Mouse (Mus musculus) kidney, adult 11 months (tissue): ENCODE data around the gene Jarid2.
A peak's percentile ranks its signal among the peaks of the same experiment; 100 is the strongest.

ENCODE experiments used
- DNase-seq: peaks from one replicate; pipeline ENCODE4 v3.0.0; 2022

The Jarid2 gene

DNA sequence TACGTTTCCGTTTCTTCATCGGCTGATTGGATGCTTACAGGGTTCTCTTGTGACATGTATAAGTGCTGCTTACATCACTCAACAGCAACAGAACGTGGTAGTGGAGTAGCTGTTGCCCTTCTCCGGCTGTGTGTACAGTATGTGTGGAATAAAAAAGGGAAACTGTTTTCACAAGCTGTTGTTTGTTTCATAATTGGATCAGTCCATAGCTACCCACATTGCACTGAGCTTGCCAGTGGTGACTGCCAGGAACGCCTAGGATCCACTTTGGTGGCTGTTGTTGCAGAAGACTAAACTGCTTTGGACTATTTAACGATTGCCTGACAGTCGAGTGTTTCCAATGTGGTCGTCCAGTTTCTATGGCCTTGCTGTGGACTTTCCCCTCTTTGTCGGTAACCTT, 191.8 kb downstream of the Jarid2 start:
- DNase-seq = no peak

DNA sequence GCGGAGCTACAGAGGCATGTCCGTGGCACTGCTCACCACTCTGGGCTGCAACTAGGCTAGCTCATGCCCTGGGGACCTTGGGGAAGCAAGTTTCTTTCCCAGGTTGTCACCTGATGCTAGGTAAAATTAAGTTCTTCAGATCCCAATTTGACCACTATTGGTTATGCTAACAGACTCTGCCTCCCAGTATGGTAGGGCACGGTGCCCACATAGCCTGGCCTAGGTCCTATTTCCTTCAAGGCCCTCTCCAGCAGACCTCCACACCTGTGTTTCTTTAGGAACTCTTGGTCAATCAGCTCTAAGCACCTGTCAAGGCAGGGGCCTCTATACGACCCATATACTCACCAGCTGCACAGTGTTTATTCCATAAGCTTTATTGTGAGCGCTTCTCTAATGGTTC, 192.4 kb downstream of the Jarid2 start:
- DNase-seq = no peak

DNA sequence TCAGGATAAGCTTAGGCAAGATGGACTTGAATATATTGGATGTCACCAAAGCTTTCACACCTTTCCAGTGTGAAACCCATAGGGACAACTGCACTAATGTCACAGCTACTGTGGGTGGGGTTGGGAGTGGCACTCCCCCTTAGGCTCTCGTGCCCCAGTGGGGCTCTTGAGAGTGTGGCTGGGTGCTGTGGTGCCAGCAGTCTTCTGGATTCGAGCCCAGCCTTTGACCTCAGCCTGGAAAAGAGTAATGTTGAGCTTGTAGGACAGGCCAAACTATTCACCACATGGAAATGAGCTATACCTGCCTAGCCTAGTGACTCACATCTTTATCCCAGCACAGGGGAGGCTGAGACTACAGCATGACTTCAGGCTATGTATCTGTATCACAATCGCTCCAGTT, 194.8 kb downstream of the Jarid2 start:
- peak; percentile 39 for DNase-seq

DNA sequence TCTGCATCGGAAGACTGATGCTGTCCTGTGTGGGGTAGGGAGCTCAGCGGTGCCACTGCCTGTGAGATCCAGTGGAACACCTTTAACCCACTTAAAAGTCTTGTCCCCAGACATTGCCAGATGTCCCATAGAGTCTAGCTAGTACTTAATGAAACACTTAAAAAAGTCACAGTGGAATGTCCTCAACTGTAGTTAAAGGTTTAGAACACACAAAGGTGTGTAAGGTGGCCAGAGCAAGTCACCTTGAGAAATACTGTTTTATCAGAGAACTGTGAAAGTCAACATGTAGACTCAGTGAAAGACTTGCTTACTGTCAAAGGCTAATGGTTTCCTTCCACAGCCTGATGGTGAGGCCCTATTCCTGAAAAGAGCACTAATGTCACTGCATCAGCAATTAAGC, 195.9 kb downstream of the Jarid2 start:
- no peak for DNase-seq

DNA sequence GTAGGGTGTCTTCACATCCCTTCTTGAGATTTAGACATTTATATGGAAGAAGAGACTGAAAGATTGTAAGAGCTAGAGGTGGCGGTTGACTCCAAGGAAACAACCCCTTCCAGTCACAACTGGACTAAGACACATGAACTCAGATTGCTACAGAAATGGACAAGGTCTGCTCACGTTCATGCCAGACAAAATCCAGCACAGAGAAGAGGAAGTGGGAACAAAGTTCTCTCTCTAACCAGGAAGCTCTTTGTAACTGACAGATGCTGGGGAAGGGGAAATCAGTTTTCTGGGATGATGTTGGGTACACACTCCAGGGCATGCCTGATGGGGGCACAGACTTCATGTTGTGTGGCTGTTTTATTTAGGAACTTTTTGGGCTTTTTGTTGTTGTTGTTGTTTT, 197.0 kb downstream of the Jarid2 start:
- no peak for DNase-seq

DNA sequence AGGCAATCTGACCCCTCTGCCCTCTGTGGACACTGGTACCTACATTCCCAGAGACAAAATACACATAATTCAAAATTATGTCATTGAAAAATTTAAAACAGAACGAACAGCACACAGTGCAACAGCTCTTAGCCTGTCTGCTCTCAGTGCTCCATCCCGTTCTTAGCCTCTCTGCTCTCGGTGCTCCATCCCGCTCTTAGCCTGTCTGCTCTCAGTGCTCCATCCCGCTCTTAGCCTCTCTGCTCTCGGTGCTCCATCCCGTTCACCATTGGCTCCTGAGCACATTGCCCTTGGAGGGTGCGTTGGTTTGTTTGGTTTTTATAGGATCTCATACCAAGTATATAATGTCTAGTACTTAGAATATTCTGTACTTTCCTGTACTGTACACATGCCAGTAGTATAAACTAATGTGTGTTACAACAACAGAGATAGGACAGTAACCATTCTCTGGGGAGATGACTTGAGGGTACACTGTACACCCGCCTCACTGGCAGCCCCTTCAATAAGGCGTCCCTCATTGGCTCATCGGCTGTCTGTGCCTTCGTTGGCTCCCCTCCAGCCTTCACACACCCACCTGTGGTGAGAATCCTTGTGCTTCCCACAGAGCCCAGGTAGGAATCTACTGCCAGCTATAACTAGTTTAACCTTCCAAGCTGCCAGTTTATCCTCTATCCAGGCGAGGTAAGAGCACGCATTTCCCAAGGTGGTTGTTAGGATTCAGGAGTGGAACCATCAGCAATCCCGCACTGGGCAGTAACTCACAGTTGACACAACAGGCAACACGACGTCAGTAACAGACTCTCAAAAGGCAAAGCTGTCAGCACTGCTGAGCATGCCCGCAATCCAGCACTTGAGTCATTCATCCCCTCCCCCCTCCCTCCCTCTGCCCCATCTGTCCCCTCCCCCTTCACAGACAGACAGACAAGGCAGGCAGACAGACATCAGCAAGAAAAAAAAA, 203.3 kb downstream of the Jarid2 start:
- no peak for DNase-seq

DNA sequence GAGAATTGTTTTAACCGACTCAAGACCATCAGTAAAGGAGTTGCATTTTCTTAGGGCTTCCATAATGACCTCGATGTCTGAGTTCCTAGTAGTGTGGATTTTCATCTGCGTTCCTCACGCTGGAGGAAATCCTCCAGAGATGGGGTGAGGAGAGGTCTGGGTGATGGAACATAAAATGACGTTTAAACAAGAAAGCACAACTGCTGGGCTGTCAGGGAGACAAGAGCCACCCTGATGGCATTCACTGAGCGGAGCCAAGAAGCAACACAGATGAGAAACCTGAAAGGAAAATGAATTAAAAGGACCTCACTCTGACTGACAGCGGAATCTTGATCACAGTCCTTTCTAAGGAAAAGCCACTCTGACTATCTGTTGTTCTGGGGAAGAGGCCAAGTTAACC, 204.3 kb downstream of the Jarid2 start:
- DNase-seq = no peak

DNA sequence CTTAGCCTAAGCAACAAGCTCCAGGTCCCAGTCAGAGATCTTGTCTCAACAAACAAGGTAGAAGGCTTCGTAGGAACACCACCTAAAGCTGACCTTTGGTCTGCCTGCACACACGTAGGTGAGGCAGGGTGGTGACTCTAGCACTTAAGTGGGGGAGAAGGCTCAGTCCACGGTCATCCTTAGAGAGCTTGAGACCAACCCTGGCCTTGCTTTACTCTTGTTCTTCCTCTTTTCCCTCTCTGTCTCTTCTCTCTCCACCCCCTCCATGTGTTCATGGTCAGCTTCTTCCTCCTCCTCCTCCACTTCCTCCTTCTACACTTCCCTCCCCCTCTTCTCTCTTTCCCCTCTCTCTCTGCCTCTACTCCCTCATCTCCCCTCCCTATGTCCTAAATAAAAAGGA, 208.4 kb downstream of the Jarid2 start:
- no peak for DNase-seq

DNA sequence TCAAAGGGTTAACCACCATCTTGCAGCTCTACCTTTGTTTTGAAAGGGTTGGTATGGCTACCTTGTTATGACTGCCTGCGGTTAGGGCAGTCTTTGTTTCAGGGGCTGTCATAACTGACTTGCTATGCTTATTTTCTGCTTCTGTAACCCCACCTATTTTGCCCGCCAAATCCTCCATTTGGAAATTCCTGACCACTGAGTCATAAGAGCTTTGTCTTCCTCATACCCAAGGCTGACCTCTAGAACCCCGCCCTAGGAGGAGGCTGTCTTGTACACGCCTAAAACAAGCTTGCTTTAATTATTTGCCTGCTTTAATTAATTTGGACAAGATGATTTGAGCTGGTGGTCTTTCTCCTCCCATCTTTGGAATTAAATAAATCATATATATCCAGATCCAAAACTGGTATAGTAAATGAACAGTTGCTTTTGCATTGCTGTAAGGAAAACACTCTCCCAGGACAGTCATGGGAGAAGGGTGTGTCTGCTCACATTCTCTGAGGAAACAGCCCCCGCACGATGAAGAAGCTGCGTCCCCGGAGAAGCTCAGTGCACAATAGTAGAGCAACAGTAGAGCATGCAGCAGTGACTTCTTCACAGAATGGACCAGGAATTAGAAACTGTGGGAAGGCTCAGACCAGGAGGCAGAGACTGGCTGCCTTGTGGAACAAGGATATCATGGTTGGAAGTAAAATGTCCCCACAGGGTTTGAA, 210.2 kb downstream of the Jarid2 start:
- DNase-seq = no peak

DNA sequence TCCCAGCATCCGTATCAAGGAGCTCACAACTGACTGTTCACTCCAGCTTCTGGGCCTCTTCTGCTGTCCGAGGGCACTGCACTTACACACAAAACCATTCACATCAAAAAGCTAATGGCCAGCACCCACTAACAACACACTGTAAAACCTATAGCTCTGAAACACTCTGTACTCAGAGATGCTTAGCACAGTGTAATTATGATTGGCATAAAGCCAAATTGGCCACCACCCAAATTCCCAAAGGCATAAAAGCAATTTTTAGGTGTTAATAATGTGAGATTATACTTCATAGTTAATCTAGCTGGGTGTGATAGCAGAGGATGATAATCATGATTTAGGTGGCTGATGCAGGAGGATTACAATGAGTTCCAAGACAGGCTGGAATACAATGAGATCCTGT, 214.3 kb downstream of the Jarid2 start:
- DNase-seq = no peak

DNA sequence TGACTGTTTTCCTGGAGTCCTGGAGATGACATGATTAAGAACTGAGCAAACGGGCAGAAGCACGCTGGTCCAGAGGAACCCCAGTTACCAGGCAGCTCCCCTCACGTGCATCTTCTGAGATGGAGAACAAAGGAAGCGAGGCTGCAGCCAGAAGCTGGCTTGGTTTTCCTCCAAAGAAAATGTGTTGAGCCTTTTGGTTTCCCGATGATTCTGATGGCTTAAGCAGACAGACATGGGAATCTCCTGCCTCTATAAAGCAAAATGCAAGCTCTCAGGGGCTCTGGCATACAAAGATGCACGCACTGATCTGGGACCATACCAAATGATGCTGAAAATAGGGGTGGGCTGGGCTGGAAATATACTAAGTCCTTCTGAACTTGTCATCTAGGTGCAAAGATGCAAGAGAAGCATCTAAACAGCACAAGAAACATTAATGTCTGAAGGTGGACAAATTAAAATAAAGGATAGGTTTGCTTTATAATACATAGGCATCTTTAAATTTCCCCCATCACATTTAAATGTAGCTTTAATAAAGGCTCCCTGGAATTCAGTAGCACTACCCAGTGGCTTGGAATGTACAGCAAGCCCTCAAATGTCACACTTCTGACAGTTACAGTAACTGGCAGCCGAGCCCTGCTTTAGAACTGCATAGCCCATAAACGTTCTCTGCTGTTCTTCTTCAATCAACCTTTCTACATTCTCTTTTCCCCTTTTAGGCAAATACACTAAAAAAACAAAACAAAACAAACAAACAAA, 217.8 kb downstream of the Jarid2 start:
- no peak for DNase-seq

DNA sequence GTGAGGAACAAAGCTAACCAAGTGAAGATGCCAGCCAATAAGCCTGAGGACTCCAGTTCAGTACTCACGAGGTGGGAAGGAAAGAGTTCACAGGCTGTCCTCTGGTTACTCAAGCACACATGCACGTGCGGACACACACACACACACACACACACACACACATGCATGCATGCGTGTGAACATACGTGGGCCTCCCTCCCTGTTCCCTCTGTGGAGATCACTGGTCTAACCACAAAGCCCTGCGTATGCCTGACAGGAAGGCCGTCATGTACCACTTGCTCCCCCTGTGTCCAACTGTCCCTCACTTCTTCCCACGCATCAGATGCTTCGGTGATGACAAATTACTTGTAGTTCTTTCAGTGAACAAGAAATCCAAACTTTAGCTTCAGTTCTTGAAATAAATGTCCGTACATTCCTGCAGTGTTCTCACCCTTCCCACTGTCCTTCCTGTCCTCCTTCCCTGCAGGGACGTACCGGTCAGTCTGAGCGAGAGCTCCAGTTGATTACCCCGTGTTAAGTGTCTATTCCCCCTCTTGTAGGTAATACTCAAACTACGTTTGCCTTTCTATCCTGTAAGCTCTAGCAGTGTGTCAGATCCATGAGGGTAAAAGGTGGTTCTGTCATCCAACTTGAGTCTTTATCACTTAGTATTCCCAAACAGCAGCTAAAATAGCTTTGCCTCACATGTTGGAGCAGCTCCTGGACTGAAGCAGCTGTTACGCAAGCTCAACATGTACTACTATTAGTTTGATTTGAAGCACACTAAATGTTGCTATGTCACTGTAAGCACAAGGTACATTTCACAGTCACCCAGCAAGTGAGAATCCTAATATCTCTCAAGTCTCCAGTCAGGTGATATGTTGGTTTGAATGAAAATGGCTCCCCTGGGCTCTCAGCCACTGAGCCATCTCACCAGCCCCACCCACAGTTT, 219.3 kb downstream of the Jarid2 start:
- no peak for DNase-seq

DNA sequence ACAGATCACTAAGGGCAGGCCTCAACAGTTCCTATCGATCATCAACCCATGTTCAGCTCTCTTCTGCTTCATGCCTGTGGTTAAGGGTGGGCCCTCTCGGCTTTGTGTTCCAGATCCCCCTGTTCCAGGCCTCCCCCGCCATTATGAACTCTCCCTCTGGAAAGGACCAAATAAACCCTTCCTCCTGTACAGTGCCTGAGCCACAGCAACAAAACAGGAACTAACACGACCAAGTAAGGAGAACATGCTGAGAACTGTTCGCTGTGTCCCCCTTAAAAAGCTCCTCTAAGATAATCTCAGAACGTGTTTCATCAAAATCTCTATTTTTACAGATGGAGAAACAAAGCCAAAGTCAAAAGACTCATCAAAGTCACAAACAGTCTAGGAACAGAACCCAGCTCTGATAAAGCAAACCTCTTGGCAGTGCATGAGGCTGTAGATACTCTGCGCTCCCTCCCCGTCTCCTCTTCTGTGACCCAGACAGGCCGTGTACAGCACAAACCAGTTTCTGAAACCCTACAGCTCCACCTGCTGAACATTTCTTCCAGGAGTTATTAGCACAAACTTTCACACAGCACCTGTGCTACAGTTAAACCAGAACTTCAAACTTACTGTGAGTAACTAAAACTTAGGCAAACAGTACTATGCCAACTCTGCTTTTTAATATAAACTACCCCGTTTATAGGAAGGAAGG, 223.3 kb downstream of the Jarid2 start:
- no peak for DNase-seq

DNA sequence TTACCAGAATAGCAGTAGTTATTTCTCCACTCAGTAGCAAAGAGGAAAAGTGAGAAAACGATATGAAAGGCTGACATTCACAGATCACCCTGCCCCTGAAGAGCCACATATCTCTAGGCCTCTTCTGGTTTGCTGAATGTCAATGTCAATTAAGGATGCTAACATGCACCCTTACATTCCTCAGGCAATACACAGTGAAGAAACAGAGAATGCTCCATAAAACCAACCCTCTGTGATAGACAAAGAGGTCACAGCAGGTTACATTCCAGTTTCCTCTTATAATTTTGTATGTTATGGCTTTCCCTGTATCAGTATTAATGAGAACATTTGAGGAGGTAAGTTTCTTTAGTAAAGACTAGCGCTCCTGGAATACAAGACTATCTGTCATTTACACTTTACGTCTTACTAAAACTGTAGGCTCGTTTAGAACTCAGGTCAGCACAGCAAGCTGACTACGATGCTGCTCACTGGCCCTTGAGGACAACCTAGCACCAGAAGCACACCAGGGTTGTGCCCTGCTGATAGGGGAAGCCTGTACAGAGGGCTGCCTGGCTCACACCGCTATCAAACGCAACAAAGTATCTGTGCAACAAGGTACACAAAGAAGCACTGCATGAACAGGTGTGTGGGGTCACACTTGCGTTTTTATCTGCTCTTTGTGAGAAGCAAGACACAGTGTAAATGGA, 224.4 kb downstream of the Jarid2 start:
- DNase-seq = no peak

DNA sequence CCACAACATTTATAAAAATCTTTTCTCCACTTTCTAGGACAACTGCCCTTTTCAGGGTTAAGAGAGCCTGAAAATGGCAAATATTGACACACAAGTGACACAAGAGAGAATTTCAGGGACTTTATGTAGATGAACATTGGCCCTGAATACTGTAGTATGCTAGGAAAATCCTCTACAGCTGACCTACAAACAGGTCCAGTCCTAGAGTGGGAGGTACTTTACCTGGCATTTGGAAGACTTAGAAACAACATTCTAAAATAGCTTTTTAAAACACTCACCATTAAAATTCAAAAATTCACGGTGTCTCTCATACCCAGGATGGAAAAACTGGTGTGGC, 224.9 kb downstream of the Jarid2 start:
- no peak for DNase-seq

DNA sequence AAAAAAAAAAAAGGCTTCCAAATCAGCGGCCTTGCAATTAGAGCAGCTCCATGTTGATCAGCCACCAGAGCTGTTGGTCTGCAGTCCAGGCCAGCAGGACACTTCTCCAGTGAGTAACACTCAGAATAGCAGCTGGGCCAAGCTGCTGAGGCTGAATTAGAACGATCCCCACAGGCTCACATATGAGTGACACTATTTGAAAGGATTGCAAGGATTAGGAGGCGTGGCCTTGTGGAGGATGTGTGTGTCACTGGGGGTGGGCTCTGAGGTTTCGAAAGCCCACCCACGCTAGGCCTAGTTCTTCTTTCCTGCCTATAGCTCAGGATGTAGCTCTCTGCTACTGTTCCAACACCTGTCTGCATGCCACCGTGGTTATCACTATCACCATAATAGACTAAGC, 226.5 kb downstream of the Jarid2 start:
- DNase-seq = no peak

DNA sequence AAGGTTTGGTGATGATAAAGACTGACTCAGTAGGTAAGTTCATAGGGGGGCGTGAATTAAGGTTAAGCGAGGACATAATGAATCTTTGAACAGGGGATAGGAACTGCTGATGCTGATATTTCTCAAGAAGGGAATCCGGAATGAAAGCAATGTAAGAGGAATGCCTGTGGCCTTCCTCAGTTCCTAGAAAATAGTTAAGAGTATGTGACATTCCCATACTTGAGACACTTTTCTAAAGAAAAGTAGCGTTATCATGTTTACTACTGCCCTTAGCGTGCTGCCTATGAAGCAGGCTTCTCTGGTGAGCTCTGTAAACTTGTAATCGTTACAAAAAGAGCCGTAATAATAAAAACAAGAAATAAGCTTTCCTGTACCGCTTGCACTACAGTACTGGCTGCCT, 227.8 kb downstream of the Jarid2 start:
- no peak for DNase-seq

DNA sequence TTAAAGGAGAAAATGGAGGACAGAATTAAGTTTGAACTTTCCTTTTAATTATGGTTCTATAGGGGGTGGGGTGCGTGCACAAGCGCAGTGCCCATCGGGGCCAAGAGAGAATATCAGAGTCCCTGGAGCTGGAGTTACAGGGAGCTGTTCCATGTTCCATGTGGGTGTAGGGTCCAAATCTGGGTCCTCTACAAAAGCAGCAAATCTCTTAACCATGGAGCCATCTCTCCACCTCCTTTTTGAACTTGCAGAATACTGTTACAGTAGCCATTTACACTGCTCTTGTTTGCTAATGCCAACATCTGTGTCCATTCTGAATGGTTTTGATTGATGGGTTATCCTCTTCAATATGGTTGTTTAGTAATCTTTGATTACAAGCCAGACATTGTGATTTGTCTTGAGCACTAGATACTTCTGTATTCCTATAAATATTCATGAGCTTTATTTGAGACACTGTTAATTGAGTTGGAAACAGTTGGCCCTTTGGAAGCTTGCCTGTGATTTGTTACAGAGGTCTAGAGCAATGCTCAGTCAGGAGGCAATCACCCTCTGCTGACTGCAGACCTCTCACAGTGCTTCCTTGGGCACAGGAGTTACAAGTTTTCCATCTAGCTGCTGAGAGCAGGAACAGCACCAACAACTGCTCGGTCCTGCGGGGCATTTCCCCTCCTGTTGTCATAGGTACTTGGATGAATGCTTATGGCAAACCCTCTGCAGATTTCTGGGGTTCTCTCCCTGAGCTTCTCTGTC, 231.4 kb downstream of the Jarid2 start:
- DNase-seq = no peak
